Mouse (Mus musculus): ENCODE data around the gene Tbc1d1.

DNA sequence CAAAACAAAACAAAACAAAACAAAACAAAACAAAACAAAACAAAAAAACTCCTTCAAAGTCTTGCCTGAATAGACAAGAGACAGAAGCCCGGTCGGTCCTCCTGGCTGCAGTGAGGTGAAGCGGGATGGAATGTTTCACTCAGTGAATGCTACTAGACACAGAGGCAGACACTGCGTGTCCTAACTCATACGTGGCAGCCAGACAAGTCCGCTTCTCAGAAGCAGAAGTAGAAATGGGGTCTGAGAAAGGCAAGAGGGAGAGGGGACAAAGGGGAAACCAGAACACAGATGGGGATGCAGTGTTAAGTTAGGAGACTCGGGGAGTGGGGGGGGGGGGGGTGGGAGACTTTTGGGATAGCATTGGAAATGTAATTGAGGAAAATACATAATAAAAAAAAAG, 220.4 kb downstream of the Tbc1d1 start:
- no peak for TF ChIP-seq POLR2A (IDR thresholded peaks at IDR 0.05; ENCODE audit: borderline replicate concordance, low read depth, low read length)
- no peak for TF ChIP-seq CTCF (IDR thresholded peaks at IDR 0.05; ENCODE audit: low read depth, low read length)
